Mouse (Mus musculus): ENCODE data around the gene Atp5mpl.

DNA sequence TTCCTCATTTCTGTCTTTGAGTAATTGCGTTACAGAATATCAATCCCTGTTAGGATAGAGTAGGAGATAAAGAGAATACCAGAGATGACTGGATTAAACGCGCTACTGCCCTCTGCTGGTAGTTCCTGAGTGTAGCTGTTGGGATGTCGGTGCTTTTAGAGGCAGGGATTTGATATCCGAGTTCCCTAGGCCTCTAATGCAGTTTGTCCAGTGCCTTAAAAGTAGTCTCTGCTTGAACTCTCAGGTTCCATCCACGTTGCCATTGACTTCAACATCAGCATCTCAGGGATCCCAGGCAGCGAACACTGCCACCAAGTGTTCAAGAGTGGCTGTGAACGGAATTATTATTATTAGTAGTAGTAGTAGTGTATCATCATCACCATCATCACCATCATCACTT is 34.4 kb upstream of the Atp5mpl start:
- TF ChIP-seq POLR2A (IDR thresholded peaks at IDR 0.05; ENCODE audit: borderline replicate concordance, extremely low read depth, low read depth, low read length) (no peak), CTCF (IDR thresholded peaks at IDR 0.05; ENCODE audit: insufficient read depth, low read length) (peak; percentile 52)

Measured in lung, adult 2 months (tissue).